ENCODE assay signal across 28 mouse cellular contexts in genomic region chr8:119881301-119881700, GRCm38 (mm10). TPM values are rescaled to one million over a fixed set of nuclear protein-coding genes. Genes with fewer than 3 reads are reported as not detected.
DNase-seq lines count a peak whose midpoint lies in the region; ATAC-seq lines count a peak whose summit lies in the region.
"Had no signal": no experiment of that assay in that cellular context is flagged by ENCODE, and none has a peak within 500 bp of the region (broad histone marks: within the 10 kb centered on the region; RNA-seq: fewer than 3 reads in every experiment).

No protein-coding gene starts in this region.

- H3K4me2 ChIP-seq in kidney, embryonic 15.5 days = no peak overlapping the region
- H3K4me2 ChIP-seq: embryonic facial prominence, embryonic 13.5 days; forebrain, embryonic 12.5 days; forebrain, embryonic 15.5 days; heart, embryonic 12.5 days; heart, embryonic 15.5 days had no signal

- no peaks in the 10 kb centered on the region for H3K27me3 ChIP-seq in kidney, embryonic 15.5 days
- H3K27me3 ChIP-seq: forebrain, embryonic 15.5 days had no signal

- H3K4me1 ChIP-seq in kidney, embryonic 15.5 days = peaks cover 16% of the 10 kb centered on the region; the same call in 1 of the 2 replicates

- no peak overlapping the region for H3K9ac ChIP-seq in kidney, embryonic 15.5 days
- H3K9ac ChIP-seq: embryonic facial prominence, embryonic 13.5 days; forebrain, embryonic 12.5 days; forebrain, embryonic 15.5 days; heart, embryonic 12.5 days; heart, embryonic 15.5 days had no signal

- DNase-seq in kidney, adult 18-20 months = peak; percentile 31
- DNase-seq in kidney, postnatal 14 days = no peak
- DNase-seq in kidney, adult 11 months = no peak
- peak; percentile 25 to 56 for DNase-seq in lung, adult 18-20 months
- DNase-seq in lung, postnatal 4 days = no peak
- peak; percentile 43 for DNase-seq in lung, postnatal 36 days
- DNase-seq in lung, postnatal 14 days = no peak
- DNase-seq: adrenal gland, adult 8-10 months; adrenal gland, postnatal 25 days; cerebellum, adult 11-12 months; cerebellum, adult 8-10 months; cerebellum, postnatal 10 days; cerebellum, postnatal 36 days; embryo, embryonic 11 days; gastrocnemius, postnatal 25 days; heart, adult 18-20 months; heart, postnatal 10 days; heart, postnatal 36 days had no signal

- no peak overlapping the region for H3K4me3 ChIP-seq in kidney, embryonic 15.5 days (replicated peaks)
- H3K4me3 ChIP-seq: embryonic facial prominence, embryonic 10.5 days; embryonic facial prominence, embryonic 13.5 days; erythroblast, embryonic 14.5 days; forebrain, embryonic 12.5 days; forebrain, embryonic 15.5 days; heart, embryonic 12.5 days; heart, embryonic 15.5 days; hindbrain, embryonic 10.5 days had no signal

- peak overlapping the region; percentile 68 for H3K27ac ChIP-seq in kidney, embryonic 15.5 days
- H3K27ac ChIP-seq: embryonic facial prominence, embryonic 10.5 days; embryonic facial prominence, embryonic 13.5 days; forebrain, embryonic 12.5 days; forebrain, embryonic 15.5 days; heart, embryonic 15.5 days; hindbrain, embryonic 10.5 days had no signal

- H3K9me3 ChIP-seq in kidney, embryonic 15.5 days (replicated peaks) = no peaks in the 10 kb centered on the region
- H3K9me3 ChIP-seq: embryonic facial prominence, embryonic 10.5 days; embryonic facial prominence, embryonic 13.5 days; forebrain, embryonic 12.5 days; forebrain, embryonic 15.5 days; heart, embryonic 12.5 days; heart, embryonic 15.5 days; hindbrain, embryonic 10.5 days had no signal

- WGBS in kidney, embryonic 15.5 days = 79% methylated on average over 6 of the region's 6 CpGs

- ATAC-seq in kidney, embryonic 15.5 days (replicated peaks; ENCODE audit: low FRiP score) = no peak
- ATAC-seq: activated CD4-positive, CD25-positive, alpha-beta regulatory T cell, adult 4 months; forebrain, embryonic 15.5 days had no signal

- peaks cover 13% of the 10 kb centered on the region for H3K36me3 ChIP-seq in kidney, embryonic 15.5 days
- H3K36me3 ChIP-seq: forebrain, embryonic 15.5 days had no signal

RNA-seq across cellular contexts. Expression of gene Klhl36, which starts 19.2 kb away (rescaled TPM):
- 16.7 and 18.4 TPM in 2 replicates for polyA plus RNA-seq in kidney, embryonic 15.5 days (2015; fragmentation: Nextera tagmentation; extraction: Ambion mirVana)

RNA-seq across cellular contexts. Expression of gene Usp10, which starts 28.9 kb away (rescaled TPM):
- 148 and 167 TPM in 2 replicates for polyA plus RNA-seq in kidney, embryonic 15.5 days (2015; fragmentation: Nextera tagmentation; extraction: Ambion mirVana)

RNA-seq across cellular contexts. Expression of gene Gm20388, which starts 29.3 kb away (rescaled TPM):
- 0.99 and 7.4 TPM in 2 replicates for polyA plus RNA-seq in kidney, embryonic 15.5 days (2015; fragmentation: Nextera tagmentation; extraction: Ambion mirVana)
- polyA plus RNA-seq: embryonic facial prominence, embryonic 13.5 days; forebrain, embryonic 12.5 days; forebrain, embryonic 15.5 days; heart, embryonic 12.5 days; heart, embryonic 15.5 days had no signal

RNA-seq across cellular contexts. Expression of gene Cotl1, which starts 41.0 kb away (rescaled TPM):
- 99.2 and 138 TPM in 2 replicates for polyA plus RNA-seq in kidney, embryonic 15.5 days (2015; fragmentation: Nextera tagmentation; extraction: Ambion mirVana)

Comparison
In these comparisons a context has a peak if more than half of its experiments do, and no peak if none do; other contexts are left out.
1. DNase-seq: peak in kidney, adult 18-20 months (single experiment), lung, adult 18-20 months (2 of 2) and lung, postnatal 36 days (single experiment); none in kidney, postnatal 14 days (single experiment), kidney, adult 11 months (single experiment), lung, postnatal 4 days (0 of 2) and lung, postnatal 14 days (single experiment).